Mouse (Mus musculus) ovary, postnatal 36 days (tissue): ENCODE data around the gene Mt3.
A peak's percentile ranks its signal among the peaks of the same experiment; 100 is the strongest.
"Not testable (repeated sequence)": the region's sequence is repeated elsewhere in the genome, so short reads cannot be mapped to it uniquely, and the experiment has no call there.

Source experiments
- DNase-seq: peaks from one replicate; pipeline ENCODE4 v3.0.0; 2022; ENCODE audit warnings: low spot score, mixed read lengths

Mt3 gene

GRCm38 (mm10) chr8:94152513-94153300 lies at the start of gene Mt3:
Gene Mt3, plus strand, starts transcription at chr8:94152607.
- DNase-seq, result peak; percentile 79

GRCm38 (mm10) chr8:94104146-94104545 lies 48.3 kb upstream of the Mt3 start:
- peak; percentile 46 for DNase-seq

GRCm38 (mm10) chr8:94107871-94108270 lies 44.5 kb upstream of the Mt3 start:
- DNase-seq, result peak; percentile 58

- DNase-seq, result no peak
These were observed 43.0 kb upstream of the Mt3 start for GRCm38 (mm10) chr8:94109396-94109795.

- DNase-seq, result no peak
These were observed 42.6 kb upstream of the Mt3 start for GRCm38 (mm10) chr8:94109835-94110234.

- no peak for DNase-seq
These were observed 41.8 kb upstream of the Mt3 start for GRCm38 (mm10) chr8:94110526-94111177.

GRCm38 (mm10) chr8:94113435-94113834 lies 39.0 kb upstream of the Mt3 start:
- no peak for DNase-seq

GRCm38 (mm10) chr8:94113972-94114371 lies 38.4 kb upstream of the Mt3 start:
- no peak for DNase-seq

GRCm38 (mm10) chr8:94118776-94119430 lies 33.5 kb upstream of the Mt3 start:
- no peak for DNase-seq

GRCm38 (mm10) chr8:94121625-94122024 lies 30.8 kb upstream of the Mt3 start:
- DNase-seq, result no peak

GRCm38 (mm10) chr8:94122711-94123468 lies 29.5 kb upstream of the Mt3 start:
- no peak for DNase-seq

GRCm38 (mm10) chr8:94127711-94128110 lies 24.7 kb upstream of the Mt3 start:
- DNase-seq, result no peak

- no peak for DNase-seq
These were observed 23.1 kb upstream of the Mt3 start for GRCm38 (mm10) chr8:94129133-94129789.

- no peak for DNase-seq
These were observed 22.3 kb upstream of the Mt3 start for GRCm38 (mm10) chr8:94130126-94130525.

- DNase-seq, result no peak
These were observed 20.3 kb upstream of the Mt3 start for GRCm38 (mm10) chr8:94132096-94132495.

GRCm38 (mm10) chr8:94134601-94135000 lies 17.8 kb upstream of the Mt3 start:
- DNase-seq, result not testable (repeated sequence)

GRCm38 (mm10) chr8:94135556-94135955 lies 16.9 kb upstream of the Mt3 start:
- no peak for DNase-seq

GRCm38 (mm10) chr8:94136192-94136591 lies 16.2 kb upstream of the Mt3 start:
- no peak for DNase-seq

GRCm38 (mm10) chr8:94136933-94137332 lies 15.5 kb upstream of the Mt3 start, which contains the start of gene Mt4:
Gene Mt4, plus strand, starts transcription at chr8:94137197.
- DNase-seq, result no peak

- DNase-seq, result no peak
These were observed 12.1 kb upstream of the Mt3 start for GRCm38 (mm10) chr8:94140266-94140795.

- DNase-seq, result no peak
These were observed 4.2 kb upstream of the Mt3 start for GRCm38 (mm10) chr8:94148236-94148635.
